Mouse (Mus musculus) heart, embryonic 12.5 days (tissue): Measurements from ENCODE around the gene Usp31. TPM values are rescaled to one million over a fixed set of nuclear protein-coding genes. Genes with fewer than 3 reads are reported as not detected.
A peak's percentile ranks its signal among the peaks of the same experiment; 100 is the strongest.

Experiments
- ATAC-seq: fragments of 200-750 bp; cut with Nextera tagmentation; 2 replicates; pipeline ENCODE4 v1.8.0; 2017; ENCODE audit warnings: moderate TSS enrichment, moderate library complexity; ENCODE audit not compliant: insufficient number of reproducible peaks, low FRiP score
- H3K27ac ChIP-seq: fragments of 300-500 bp; sonication (generic); 2 replicates; pipeline ENCODE4 v1.5.1; 2016; ENCODE audit warnings: mild to moderate bottlenecking, moderate library complexity; ENCODE audit not compliant: poor library complexity, severe bottlenecking
- H3K27me3 ChIP-seq: fragments of 300-500 bp; sonication (generic); replicated peaks from 2 replicates; pipeline ENCODE4 v1.6.1; 2016; ENCODE audit warnings: mild to moderate bottlenecking, moderate library complexity
- H3K36me3 ChIP-seq: fragments of 300-500 bp; sonication (generic); 2 replicates; pipeline ENCODE4 v1.6.1; 2016; ENCODE audit warnings: mild to moderate bottlenecking, moderate library complexity
- H3K4me1 ChIP-seq: fragments of 300-500 bp; sonication (generic); replicated peaks from 2 replicates; pipeline ENCODE4 v1.6.1; 2016; ENCODE audit warnings: mild to moderate bottlenecking
- H3K4me2 ChIP-seq: fragments of 300-500 bp; sonication (generic); 2 replicates; pipeline ENCODE4 v1.6.1; 2016; ENCODE audit warnings: mild to moderate bottlenecking, moderate library complexity
- H3K4me3 ChIP-seq: fragments of 300-500 bp; sonication (generic); 2 replicates; pipeline ENCODE4 v1.5.1; 2016; ENCODE audit warnings: mild to moderate bottlenecking
- H3K9ac ChIP-seq: fragments of 300-500 bp; sonication (generic); 2 replicates; pipeline ENCODE4 v1.6.1; 2016; ENCODE audit warnings: mild to moderate bottlenecking, moderate library complexity
- H3K9me3 ChIP-seq: fragments of 300-500 bp; sonication (generic); replicated peaks from 2 replicates; pipeline ENCODE4 v1.6.1; 2016; ENCODE audit warnings: mild to moderate bottlenecking, moderate library complexity
- WGBS: fragments of 180-500 bp; shearing (Covaris S2); methylation state at CpG from one replicate; pipeline ENCODE4 v1.1.7; 2016; 5-methylcytosine and 5-hydroxymethylcytosine counted together
- polyA plus RNA-seq: library from polyadenylated mRNA; unstranded; fragments of >200 nt; fragmentation: Nextera tagmentation; extraction: Ambion mirVana; gene quantifications from 2 replicates; pipeline ENCODE4 v1.2.1, GENCODE M21; 2016

Usp31 gene
- polyA plus RNA-seq, 1 experiment from 2014 or later, result 1.9 TPM

DNA sequence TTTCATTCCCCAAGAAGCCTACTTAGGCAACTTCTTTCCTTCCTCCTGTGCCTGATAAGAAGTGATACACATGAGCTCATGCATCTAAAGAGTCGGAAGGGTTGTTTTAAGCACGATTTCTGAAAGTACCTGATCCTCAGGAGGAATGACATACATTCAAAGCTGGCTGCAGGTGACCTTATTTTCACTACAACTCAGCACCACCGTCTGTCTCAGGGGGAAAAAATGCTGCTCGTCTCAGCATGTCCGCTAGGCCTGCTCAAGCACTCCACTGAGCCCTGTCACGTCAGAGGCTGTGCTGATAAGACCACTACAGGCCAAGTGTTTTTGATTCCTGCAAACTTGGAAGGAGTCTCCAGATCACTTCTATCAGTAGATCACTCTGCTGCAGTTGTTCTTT is 5.1 kb downstream of the Usp31 start:
- Histone ChIP-seq H3K36me3 (no peaks in the 10 kb centered on the region), H3K4me1 (peaks cover 64% of the 10 kb centered on the region), H3K9ac (no peak overlapping the region; the same call in 1 of the 2 replicates), H3K9me3 (no peaks in the 10 kb centered on the region), H3K27me3 (no peaks in the 10 kb centered on the region), H3K4me2 (peak overlapping the region; percentile 19; the same call in 1 of the 2 replicates), H3K4me3 (no peak overlapping the region), H3K27ac (no peak overlapping the region)
- ATAC-seq, result no peak
- WGBS, result 14% methylated on average over 6 of the region's 6 CpGs

- Histone ChIP-seq H3K27ac (no peak overlapping the region), H3K27me3 (no peaks in the 10 kb centered on the region), H3K4me1 (peaks cover 53% of the 10 kb centered on the region), H3K4me3 (no peak overlapping the region), H3K9ac (no peak overlapping the region), H3K36me3 (no peaks in the 10 kb centered on the region), H3K9me3 (no peaks in the 10 kb centered on the region), H3K4me2 (no peak overlapping the region)
- ATAC-seq, result no peak
- 75% methylated on average over 3 of the region's 3 CpGs for WGBS
Measured at GRCm38 (mm10) chr7:121700480-121700879, 6.6 kb downstream of the Usp31 start.

DNA sequence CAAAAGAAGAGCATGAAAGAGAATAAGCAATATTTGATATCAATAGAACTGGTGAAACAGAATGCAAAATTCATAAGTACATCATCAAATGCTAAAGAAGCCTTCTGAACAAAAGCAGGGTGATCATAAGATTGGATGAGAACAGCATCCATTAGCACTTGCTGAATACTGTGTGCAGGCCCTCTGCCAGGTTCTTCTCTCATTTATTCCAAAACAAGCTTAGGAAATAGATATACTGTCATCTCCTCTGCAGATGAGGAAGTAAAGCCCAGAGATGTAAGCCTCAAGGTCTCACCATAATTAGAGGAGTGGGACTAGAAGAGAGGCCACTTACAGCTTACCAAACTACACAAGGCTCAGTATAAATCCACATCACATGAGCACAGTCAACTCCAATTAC is 7.8 kb downstream of the Usp31 start:
- H3K9me3 ChIP-seq, result no peaks in the 10 kb centered on the region
- H3K27me3 ChIP-seq, result no peaks in the 10 kb centered on the region
- no peak overlapping the region for H3K4me2 ChIP-seq
- no peak overlapping the region for H3K4me3 ChIP-seq
- H3K36me3 ChIP-seq, result no peaks in the 10 kb centered on the region
- H3K27ac ChIP-seq, result no peak overlapping the region
- H3K9ac ChIP-seq, result no peak overlapping the region
- H3K4me1 ChIP-seq, result peaks cover 43% of the 10 kb centered on the region
- ATAC-seq, result no peak

DNA sequence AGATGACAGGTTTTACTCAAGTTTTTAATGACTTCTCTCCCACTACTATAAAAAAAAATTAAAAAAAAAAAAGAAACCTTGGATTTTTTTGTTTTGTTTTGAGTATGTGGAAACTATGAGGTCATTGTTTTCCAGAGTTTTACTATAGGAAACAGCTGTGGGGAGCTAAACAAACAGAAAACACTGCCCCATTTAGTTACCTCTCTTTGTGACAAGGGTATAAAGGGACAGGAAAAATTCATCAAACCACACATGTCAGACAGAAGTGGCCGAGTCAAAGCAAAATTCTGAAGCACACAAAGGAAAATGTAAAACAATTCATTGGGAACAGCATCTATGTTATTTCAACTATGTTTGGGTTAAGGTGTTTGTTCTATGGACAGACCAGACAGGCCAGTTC is 9.5 kb downstream of the Usp31 start:
- ATAC-seq, result no peak
- H3K4me1 ChIP-seq, result peaks cover 30% of the 10 kb centered on the region
- 51% methylated on average over 1 of the region's 1 CpGs for WGBS
- H3K9me3 ChIP-seq, result no peaks in the 10 kb centered on the region
- no peak overlapping the region for H3K4me3 ChIP-seq
- H3K27me3 ChIP-seq, result no peaks in the 10 kb centered on the region
- no peaks in the 10 kb centered on the region for H3K36me3 ChIP-seq
- no peak overlapping the region for H3K27ac ChIP-seq
- no peak overlapping the region for H3K9ac ChIP-seq
- H3K4me2 ChIP-seq, result no peak overlapping the region

- no peaks in the 10 kb centered on the region for H3K27me3 ChIP-seq
- H3K4me2 ChIP-seq, result no peak overlapping the region
- no peaks in the 10 kb centered on the region for H3K9me3 ChIP-seq
- no peaks in the 10 kb centered on the region for H3K36me3 ChIP-seq
- H3K9ac ChIP-seq, result no peak overlapping the region
- ATAC-seq, result no peak
- H3K4me1 ChIP-seq, result peaks cover 26% of the 10 kb centered on the region
- no peak overlapping the region for H3K27ac ChIP-seq
- no peak overlapping the region for H3K4me3 ChIP-seq
Measured at GRCm38 (mm10) chr7:121697170-121697569, 9.9 kb downstream of the Usp31 start.

DNA sequence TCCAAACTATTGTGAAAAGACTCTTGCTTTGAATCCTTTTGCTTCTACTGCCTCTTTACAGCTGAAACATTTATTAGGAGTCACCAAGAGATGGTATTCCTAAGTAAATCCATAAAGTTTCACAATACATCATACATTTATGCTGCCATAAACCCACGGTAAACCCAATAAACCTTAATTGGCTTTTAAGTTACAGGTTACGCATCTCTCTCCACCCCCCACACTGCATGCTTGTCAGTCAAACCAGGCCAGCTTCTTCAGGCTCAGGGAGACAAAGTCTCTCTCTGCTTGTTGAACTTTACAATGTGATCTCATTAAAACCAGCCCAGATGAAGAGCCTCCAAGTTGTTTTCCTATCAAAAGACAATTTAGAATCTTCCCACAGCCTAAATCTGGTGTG is 15.2 kb downstream of the Usp31 start:
- no peak overlapping the region for H3K9ac ChIP-seq
- 90% methylated on average over 2 of the region's 2 CpGs for WGBS
- no peak overlapping the region for H3K4me3 ChIP-seq
- H3K27me3 ChIP-seq, result no peaks in the 10 kb centered on the region
- no peak for ATAC-seq
- no peaks in the 10 kb centered on the region; the same call in 1 of the 2 replicates for H3K4me1 ChIP-seq
- no peak overlapping the region for H3K27ac ChIP-seq
- no peaks in the 10 kb centered on the region for H3K36me3 ChIP-seq
- no peak overlapping the region for H3K4me2 ChIP-seq
- no peaks in the 10 kb centered on the region for H3K9me3 ChIP-seq

DNA sequence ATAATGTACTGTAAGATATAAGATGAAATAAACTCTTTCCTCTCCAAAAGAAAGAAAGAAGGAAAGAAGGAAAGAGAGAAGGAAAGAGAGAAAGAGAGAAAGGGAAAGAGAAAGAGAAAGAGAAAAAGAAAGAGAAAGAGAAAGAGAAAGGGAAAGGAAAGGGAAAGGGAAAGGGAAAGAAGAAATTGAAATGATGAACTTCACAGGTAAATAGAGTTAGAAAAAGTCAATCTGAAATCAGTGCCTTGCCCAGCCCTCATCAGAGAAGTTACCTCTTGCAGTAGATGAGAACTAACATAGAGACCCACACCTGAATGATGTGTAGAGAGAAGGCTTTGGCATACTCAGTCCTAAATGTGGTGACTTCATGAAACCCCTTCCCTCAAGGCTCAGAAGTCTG is 17.7 kb downstream of the Usp31 start:
- H3K4me2 ChIP-seq, result no peak overlapping the region
- H3K27me3 ChIP-seq, result no peaks in the 10 kb centered on the region
- ATAC-seq, result no peak
- H3K9ac ChIP-seq, result no peak overlapping the region
- H3K36me3 ChIP-seq, result no peaks in the 10 kb centered on the region
- no peaks in the 10 kb centered on the region; the same call in 1 of the 2 replicates for H3K9me3 ChIP-seq
- H3K27ac ChIP-seq, result no peak overlapping the region
- no peak overlapping the region for H3K4me3 ChIP-seq
- no peaks in the 10 kb centered on the region for H3K4me1 ChIP-seq

DNA sequence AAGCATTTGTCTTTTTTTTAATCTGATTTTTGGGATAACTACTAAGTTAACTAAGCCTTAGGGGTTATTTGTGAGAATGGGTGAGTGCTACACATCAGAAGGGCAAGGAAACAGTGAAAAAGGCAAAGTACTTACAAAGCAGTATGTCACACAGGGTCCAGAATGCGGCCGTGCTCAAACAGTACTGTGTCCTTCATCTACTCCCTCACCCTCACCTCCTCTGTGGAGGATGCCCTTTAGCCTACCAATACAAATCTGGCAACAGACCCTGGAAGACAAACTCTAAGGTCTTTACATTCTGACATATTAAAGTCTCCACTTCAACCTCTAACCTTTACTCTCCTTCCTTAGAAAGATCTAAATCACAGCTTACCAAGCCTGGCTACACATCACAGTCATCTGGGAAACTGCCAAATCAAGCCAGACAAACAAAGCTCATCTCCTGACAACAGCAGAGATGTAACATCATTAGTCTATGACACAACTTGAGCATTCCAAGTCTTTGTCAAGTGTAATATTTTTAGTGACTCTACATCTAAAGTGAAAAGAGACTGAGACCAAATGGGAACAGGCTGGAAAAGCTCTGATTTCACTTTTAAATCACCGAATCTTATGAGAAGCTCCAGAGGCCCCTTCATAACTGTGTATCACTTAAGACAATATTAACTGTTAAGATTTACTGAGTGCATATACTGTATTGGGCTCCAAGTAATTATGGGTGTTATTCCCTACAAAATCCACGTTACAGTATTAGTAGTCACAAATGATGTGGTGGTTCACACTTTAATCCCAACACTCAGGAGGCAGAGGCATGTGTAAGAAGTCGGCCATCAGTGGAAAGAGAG is 21.7 kb downstream of the Usp31 start:
- 89% methylated on average over 5 of the region's 5 CpGs for WGBS
- no peak for ATAC-seq
- Histone ChIP-seq H3K27ac (no peak overlapping the region), H3K9ac (no peak overlapping the region), H3K9me3 (no peaks in the 10 kb centered on the region; the same call in 1 of the 2 replicates), H3K4me1 (no peaks in the 10 kb centered on the region), H3K4me2 (no peak overlapping the region), H3K4me3 (no peak overlapping the region), H3K36me3 (no peaks in the 10 kb centered on the region), H3K27me3 (no peaks in the 10 kb centered on the region)

- H3K27me3 ChIP-seq, result no peaks in the 10 kb centered on the region
- H3K4me1 ChIP-seq, result no peaks in the 10 kb centered on the region
- H3K9me3 ChIP-seq, result no peaks in the 10 kb centered on the region; the same call in 1 of the 2 replicates
- 0 out of 2 replicates have a peak, but pooled peaks cover 7% of the 10 kb centered on the region for H3K36me3 ChIP-seq
- no peak for ATAC-seq
- no peak overlapping the region for H3K27ac ChIP-seq
- H3K4me2 ChIP-seq, result no peak overlapping the region
- H3K4me3 ChIP-seq, result no peak overlapping the region
- no peak overlapping the region for H3K9ac ChIP-seq
Measured at GRCm38 (mm10) chr7:121681191-121681590, 25.9 kb downstream of the Usp31 start.

DNA sequence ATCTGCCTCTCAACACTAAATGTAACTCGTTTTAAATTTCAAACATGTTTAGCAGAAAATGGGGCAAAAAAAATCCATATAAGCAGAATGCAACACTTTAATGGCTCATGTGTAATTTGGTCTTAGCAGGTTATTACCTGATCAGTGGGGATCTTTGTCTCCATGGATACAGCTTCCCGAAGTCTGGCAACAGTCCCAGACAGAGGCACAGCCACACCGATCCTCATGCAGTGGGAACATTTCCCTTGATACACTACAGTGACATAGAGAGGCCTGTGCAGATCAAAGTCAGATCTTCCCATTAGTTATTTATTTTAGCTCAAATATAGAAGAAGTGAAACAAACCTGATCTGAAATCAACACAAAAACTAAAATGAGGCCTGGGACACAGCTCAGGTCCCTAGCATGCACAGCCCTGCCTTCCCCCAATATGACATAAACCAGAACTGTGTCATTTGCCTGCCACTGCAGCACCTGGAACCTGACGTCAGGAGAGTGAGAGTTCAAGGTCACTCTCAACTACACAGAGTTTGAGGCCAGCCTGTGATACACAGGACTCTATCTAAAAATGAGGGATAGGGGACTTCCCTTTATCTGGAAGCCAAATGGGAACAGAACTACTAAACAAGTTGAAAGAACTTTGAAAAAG is 29.8 kb downstream of the Usp31 start:
- Histone ChIP-seq H3K4me2 (no peak overlapping the region), H3K4me3 (no peak overlapping the region), H3K36me3 (peaks cover 19% of the 10 kb centered on the region), H3K9me3 (no peaks in the 10 kb centered on the region), H3K27me3 (no peaks in the 10 kb centered on the region), H3K9ac (no peak overlapping the region), H3K27ac (no peak overlapping the region), H3K4me1 (no peaks in the 10 kb centered on the region)
- WGBS, result 54% methylated on average over 4 of the region's 4 CpGs
- ATAC-seq, result no peak

GRCm38 (mm10) chr7:121660705-121661104 is 46.3 kb downstream of the Usp31 start:
- no peak for ATAC-seq
- Histone ChIP-seq H3K9ac (no peak overlapping the region), H3K36me3 (peaks cover 63% of the 10 kb centered on the region), H3K4me3 (no peak overlapping the region), H3K27ac (no peak overlapping the region), H3K4me1 (peaks cover 4% of the 10 kb centered on the region), H3K9me3 (no peaks in the 10 kb centered on the region), H3K27me3 (no peaks in the 10 kb centered on the region), H3K4me2 (no peak overlapping the region)
- WGBS, result 66% methylated on average over 1 of the region's 1 CpGs
